In genomic region chr4:99186412-99187125, GRCm38 (mm10) we compare ENCODE assay signal across 18 mouse cellular contexts. TPM values are rescaled to one million over a fixed set of nuclear protein-coding genes. Genes with fewer than 3 reads are reported as not detected.
DNase-seq lines count a peak whose midpoint lies in the region; ATAC-seq and TF ChIP-seq lines count a peak whose summit lies in the region.
"Had no signal": no experiment of that assay in that cellular context is flagged by ENCODE, and none has a peak within 500 bp of the region (broad histone marks: within the 10 kb centered on the region; RNA-seq: fewer than 3 reads in every experiment).

No protein-coding gene starts in this region.

- no peaks in the 10 kb centered on the region for H3K36me3 ChIP-seq in liver, adult 2 months (ENCODE audit: control insufficient read depth, insufficient read depth, low read length)
- H3K36me3 ChIP-seq in liver, embryonic 12.5 days: no peaks in the 10 kb centered on the region
- no peaks in the 10 kb centered on the region for H3K36me3 ChIP-seq in forebrain, embryonic 15.5 days
- H3K36me3 ChIP-seq: embryonic facial prominence, embryonic 12.5 days; heart, embryonic 10.5 days; limb, embryonic 12.5 days; neural tube, embryonic 13.5 days had no signal

- TF ChIP-seq POLR2A in liver, adult 2 months (IDR thresholded peaks at IDR 0.05; ENCODE audit: extremely low read depth, insufficient read depth, low read length): no peak
- no peak for TF ChIP-seq POLR2A in bone marrow, adult 2 months (IDR thresholded peaks at IDR 0.05; ENCODE audit: borderline replicate concordance, control insufficient read depth, low read depth, low read length)

- H3K27me3 ChIP-seq in liver, adult 2 months (ENCODE audit: control insufficient read depth, insufficient read depth, low read length): no peaks in the 10 kb centered on the region
- no peaks in the 10 kb centered on the region for H3K27me3 ChIP-seq in liver, embryonic 12.5 days (replicated peaks)
- H3K27me3 ChIP-seq in forebrain, embryonic 15.5 days: no peaks in the 10 kb centered on the region
- H3K27me3 ChIP-seq: embryonic facial prominence, embryonic 12.5 days; limb, embryonic 12.5 days; neural tube, embryonic 13.5 days had no signal

- H3K9me3 ChIP-seq in liver, embryonic 12.5 days (replicated peaks): no peaks in the 10 kb centered on the region
- no peaks in the 10 kb centered on the region for H3K9me3 ChIP-seq in forebrain, embryonic 15.5 days
- H3K9me3 ChIP-seq: embryonic facial prominence, embryonic 12.5 days; heart, embryonic 10.5 days; neural tube, embryonic 13.5 days had no signal

- 53% methylated on average over 11 of the region's 11 CpGs for WGBS in liver, adult 2 months
- 73% methylated on average over 11 of the region's 11 CpGs for WGBS in liver, embryonic 12.5 days (ENCODE audit: insufficient replicate concordance)
- WGBS in bone marrow, adult 2 months: 54% methylated on average over 11 of the region's 11 CpGs
- 94% methylated on average over 11 of the region's 11 CpGs for WGBS in forebrain, embryonic 15.5 days

- no peak overlapping the region for H3K27ac ChIP-seq in liver, adult 2 months (replicated peaks; ENCODE audit: insufficient read depth, low read depth, low read length)
- no peak overlapping the region for H3K27ac ChIP-seq in liver, embryonic 12.5 days
- H3K27ac ChIP-seq in bone marrow, adult 2 months (ENCODE audit: control insufficient read depth, insufficient read depth, low read depth, low read length, poor library complexity): 0 out of 2 replicates have a peak overlapping the region, but pooled peaks have one; percentile 34
- no peak overlapping the region for H3K27ac ChIP-seq in forebrain, embryonic 15.5 days (replicated peaks)
- H3K27ac ChIP-seq: embryonic facial prominence, embryonic 12.5 days; heart, embryonic 10.5 days; left cerebral cortex, adult 2 months; limb, embryonic 12.5 days; neural tube, embryonic 13.5 days had no signal

- peak; percentile 88 for DNase-seq in liver, adult 2 months (ENCODE audit: extremely low read depth, low read depth, low spot score)
- DNase-seq: adrenal gland, postnatal 25 days; cerebellum, adult 11 months; cerebellum, postnatal 36 days; kidney, adult 8-10 months; kidney, postnatal 36 days; thymus, postnatal 14 days had no signal

- no peak overlapping the region for H3K4me2 ChIP-seq in liver, embryonic 12.5 days
- H3K4me2 ChIP-seq in forebrain, embryonic 15.5 days (replicated peaks): no peak overlapping the region
- H3K4me2 ChIP-seq: embryonic facial prominence, embryonic 12.5 days; limb, embryonic 12.5 days; neural tube, embryonic 13.5 days had no signal

- no peaks in the 10 kb centered on the region for H3K79me2 ChIP-seq in liver, adult 2 months (ENCODE audit: control insufficient read depth, insufficient read depth, low read length)

- no peak for ATAC-seq in liver, embryonic 12.5 days
- ATAC-seq in common myeloid progenitor, adult 5-6 weeks (replicated peaks; ENCODE audit: low read depth, poor library complexity, severe bottlenecking): peak; percentile 16; the same call in 1 of the 2 replicates
- ATAC-seq in megakaryocyte progenitor cell, adult 5-6 weeks (replicated peaks; ENCODE audit: poor library complexity): peak; percentile 57
- no peak for ATAC-seq in forebrain, embryonic 15.5 days (replicated peaks)
- ATAC-seq in frontal cortex, adult (ENCODE audit: low TSS enrichment): no peak

- no peak overlapping the region for H3K4me3 ChIP-seq in liver, adult 2 months (ENCODE audit: insufficient read depth, low read depth, low read length)
- no peak overlapping the region for H3K4me3 ChIP-seq in liver, embryonic 12.5 days
- no peak overlapping the region for H3K4me3 ChIP-seq in bone marrow, adult 2 months (replicated peaks; ENCODE audit: control insufficient read depth, low read depth, low read length)
- H3K4me3 ChIP-seq in forebrain, embryonic 15.5 days: no peak overlapping the region
- H3K4me3 ChIP-seq: embryonic facial prominence, embryonic 12.5 days; heart, embryonic 10.5 days; left cerebral cortex, adult 2 months; limb, embryonic 12.5 days; neural tube, embryonic 13.5 days had no signal

- TF ChIP-seq CTCF in liver, adult 2 months (IDR thresholded peaks at IDR 0.05; ENCODE audit: low read depth, low read length): no peak
- TF ChIP-seq CTCF in bone marrow, adult 2 months (IDR thresholded peaks at IDR 0.05; ENCODE audit: control insufficient read depth, insufficient read depth, low read length): no peak

- peaks cover 1% of the 10 kb centered on the region; the same call in 1 of the 2 replicates for H3K4me1 ChIP-seq in liver, adult 2 months (ENCODE audit: control insufficient read depth, insufficient read depth, low read length)
- no peaks in the 10 kb centered on the region for H3K4me1 ChIP-seq in liver, embryonic 12.5 days
- H3K4me1 ChIP-seq in bone marrow, adult 2 months (ENCODE audit: control insufficient read depth, insufficient read depth, low read length): no peaks in the 10 kb centered on the region; the same call in 1 of the 2 replicates
- peaks cover 7% of the 10 kb centered on the region for H3K4me1 ChIP-seq in forebrain, embryonic 15.5 days
- H3K4me1 ChIP-seq: embryonic facial prominence, embryonic 12.5 days; heart, embryonic 10.5 days; limb, embryonic 12.5 days; neural tube, embryonic 13.5 days had no signal

- no peak overlapping the region for H3K9ac ChIP-seq in liver, adult 2 months (ENCODE audit: low read depth, low read length)
- H3K9ac ChIP-seq in liver, embryonic 12.5 days: no peak overlapping the region
- H3K9ac ChIP-seq in forebrain, embryonic 15.5 days (replicated peaks): no peak overlapping the region
- H3K9ac ChIP-seq: embryonic facial prominence, embryonic 12.5 days; limb, embryonic 12.5 days; neural tube, embryonic 13.5 days had no signal

RNA-seq across cellular contexts. Expression of gene Atg4c, which starts 7.2 kb away (rescaled TPM):
- 8.5 and 9.4 TPM in 2 replicates for total RNA-seq in liver, adult 2 months (2014; rRNA removed)
- polyA plus RNA-seq in liver, adult 2 months (2012; rRNA removed): 3.7 and 4.3 TPM in 2 replicates
- polyA plus RNA-seq in liver, embryonic 12.5 days (2016; fragmentation: Nextera tagmentation; extraction: Ambion mirVana): 6.3 and 7.3 TPM in 2 replicates
- 0.70 and 2.8 TPM in 2 replicates for polyA plus RNA-seq in bone marrow, adult 2 months (2011; ENCODE audit: insufficient read depth, insufficient read length, low replicate concordance, missing spikeins)
- total RNA-seq in common myeloid progenitor, adult 5-6 weeks (2017): 7.5 and 10.8 TPM in 2 replicates
- total RNA-seq in megakaryocyte progenitor cell, adult 5-6 weeks (2015): 18.0 and 22.4 TPM in 2 replicates
- 13.9 and 16.8 TPM in 2 replicates for total RNA-seq in megakaryocyte progenitor cell, adult 5-6 weeks (2017)
- 17.4 and 18.5 TPM in 2 replicates for polyA plus RNA-seq in forebrain, embryonic 15.5 days (2015; fragmentation: Nextera tagmentation; extraction: Ambion mirVana)

Comparison
In these comparisons a context has a peak if more than half of its experiments do, and no peak if none do; other contexts are left out.
1. ATAC-seq: peak in common myeloid progenitor, adult 5-6 weeks (single experiment) and megakaryocyte progenitor cell, adult 5-6 weeks (single experiment); none in liver, embryonic 12.5 days (single experiment), forebrain, embryonic 15.5 days (single experiment) and frontal cortex, adult (single experiment).